Mouse (Mus musculus) heart, postnatal 0 days (tissue): Measurements from ENCODE around the gene Ccl1.

Source experiments
- CTCF ChIP-seq: IDR thresholded peaks from 2 replicates; pipeline ENCODE4 v1.5.1; 2016; ENCODE audit warnings: antibody characterized with exemption, control low read depth, low read depth
- EP300 ChIP-seq: IDR thresholded peaks from 2 replicates; pipeline ENCODE4 v1.6.1; 2016; ENCODE audit warnings: antibody characterized with exemption, low read depth

GRCm38 (mm10) chr11:82235551-82236207, 69.8 kb downstream of the Ccl1 start:
- TF ChIP-seq CTCF (peak; percentile 85), EP300 (no peak)
